Mouse (Mus musculus): ENCODE measurements at regions not wholly inside any gene's neighbourhood (a gene's known extent, or its start where the extent isn't known, plus 50 kb on each side); places are given as distances from the start of the nearest gene placed in this dataset.

GRCm38 (mm10) chr16:24054293-24054692 lies 65.6 kb upstream of the Bcl6 start:
- no peak for DNase-seq

DNA sequence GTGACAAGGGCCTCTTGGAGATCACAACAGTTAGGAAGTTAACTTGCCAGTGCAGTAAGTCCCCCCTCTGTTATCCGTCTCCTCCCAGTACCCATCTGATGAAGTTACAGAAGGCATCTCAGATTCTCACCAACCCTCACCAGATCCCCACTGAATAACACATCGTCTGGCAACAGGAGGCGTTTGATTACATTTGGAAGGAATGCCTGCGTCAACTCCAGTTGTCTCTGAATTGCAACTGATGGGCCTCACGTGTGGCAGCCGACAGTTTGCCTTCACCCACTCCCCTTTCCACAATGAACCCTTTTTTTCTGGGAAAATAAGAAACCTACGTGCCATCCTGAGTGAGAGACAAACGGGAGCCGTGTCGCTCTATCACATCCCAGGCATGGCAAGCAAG lies 64.8 kb upstream of the Bcl6 start:
- DNase-seq, result no peak

GRCm38 (mm10) chr16:24050856-24051640 lies 62.4 kb upstream of the Bcl6 start:
- no peak for DNase-seq

DNA sequence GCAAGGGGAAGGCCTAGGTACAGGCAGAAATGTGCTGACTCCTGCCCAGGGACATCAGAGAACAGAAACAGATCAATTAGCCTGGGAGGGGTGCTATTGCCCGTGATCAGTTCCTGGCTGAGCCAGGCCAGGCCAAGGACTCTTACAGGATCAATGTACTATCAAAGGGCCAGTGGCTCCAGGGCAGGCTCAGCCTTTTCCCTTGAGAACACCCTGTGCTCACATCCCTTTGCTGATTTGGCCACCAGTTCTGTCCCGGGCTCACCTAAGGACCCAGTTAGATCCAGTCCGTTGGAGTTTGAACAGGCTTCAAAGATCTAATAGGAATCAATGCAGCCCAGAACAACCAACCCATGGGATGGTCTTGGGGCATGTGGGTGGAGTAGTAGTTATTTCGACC lies 55.1 kb upstream of the Bcl6 start:
- DNase-seq, result no peak

- DNase-seq, result no peak
These were observed 54.3 kb upstream of the Bcl6 start for GRCm38 (mm10) chr16:24042977-24043376.

DNA sequence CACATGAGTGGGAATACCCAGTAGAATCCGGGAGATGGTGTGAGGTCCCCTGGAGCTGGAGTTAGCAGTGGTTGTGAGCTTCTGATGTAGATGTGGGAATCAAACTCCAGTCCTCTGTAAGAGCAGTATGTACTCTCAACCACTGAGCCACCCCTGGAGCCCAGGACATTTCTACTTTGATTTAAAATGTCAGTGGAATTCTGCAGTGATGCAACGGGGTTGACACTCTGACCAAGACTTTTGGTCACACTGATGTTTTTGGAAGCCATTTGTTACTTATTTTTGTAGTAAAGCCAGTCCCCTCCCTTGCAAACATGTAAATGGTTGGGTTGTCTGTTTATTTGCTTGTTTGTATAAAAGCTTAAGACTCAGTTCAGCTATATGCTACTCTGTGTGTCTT lies 53.6 kb upstream of the Bcl6 start:
- DNase-seq, result no peak

- no peak for DNase-seq
These were observed 52.8 kb upstream of the Bcl6 start for GRCm38 (mm10) chr16:24041403-24041802.

DNA sequence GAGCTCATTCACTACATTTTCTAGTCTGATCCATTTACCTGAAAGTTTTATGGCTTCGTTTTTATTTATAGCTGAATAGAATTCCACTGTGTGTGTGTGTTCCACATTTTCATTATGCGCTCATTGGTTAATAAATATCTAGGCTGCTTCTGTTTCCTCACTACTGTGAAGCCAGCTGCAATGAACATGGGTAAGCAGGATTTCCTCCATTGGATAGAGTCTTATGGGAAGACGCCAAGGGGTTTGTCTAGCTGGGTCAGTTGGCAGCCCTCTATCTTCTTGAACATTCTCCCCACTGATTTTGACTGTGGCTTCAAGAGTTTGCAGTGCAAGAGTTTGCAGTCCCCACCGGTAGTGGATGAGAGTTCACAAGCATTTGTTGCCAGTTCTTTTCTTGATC lies 51.1 kb upstream of the Bcl6 start:
- DNase-seq, result no peak

All from gastrocnemius, postnatal 10 days (tissue).